Mouse (Mus musculus): ENCODE measurements around the gene Olfr314.
"Not testable (repeated sequence)": the region's sequence is repeated elsewhere in the genome, so short reads cannot be mapped to it uniquely, and the experiment has no call there.

The Olfr314 gene

GRCm38 (mm10) chr11:58782480-58783089 lies at the start of gene Olfr314:
Gene Olfr314 (plus strand): TSS chr11:58782952.
- DNase-seq (ENCODE audit: low spot score): no peak

- DNase-seq (ENCODE audit: low spot score): no peak
Measured at GRCm38 (mm10) chr11:58733372-58733771, 49.4 kb upstream of the Olfr314 start.

DNA sequence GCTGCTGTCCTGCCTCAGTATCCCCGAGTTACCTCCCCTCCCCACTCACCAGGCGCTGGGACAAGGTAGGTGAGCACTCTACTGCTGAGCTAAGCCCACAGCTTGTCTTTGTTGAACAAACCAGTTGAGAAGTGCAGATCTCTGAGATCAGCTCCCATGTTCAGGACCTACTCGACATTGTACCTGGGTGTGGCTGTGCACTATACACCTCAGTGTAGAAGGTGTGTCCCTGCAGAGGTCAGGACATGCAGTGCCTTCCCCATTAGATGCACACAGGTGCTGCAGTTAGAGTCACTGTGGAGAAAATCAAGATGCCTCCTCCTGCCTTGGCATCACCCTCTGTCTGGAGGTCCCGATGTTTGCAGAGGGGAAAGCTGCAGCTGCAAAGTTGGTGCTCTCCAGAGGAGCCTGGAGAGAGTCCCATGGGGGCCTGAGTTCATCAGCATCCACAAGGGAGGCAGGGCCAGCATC lies 43.9 kb upstream of the Olfr314 start, which contains the start of gene Olfr317:
Olfr317 (minus strand) TSS at position 421 of the 471 bp plus-strand sequence.
- no peak for DNase-seq (ENCODE audit: low spot score)

DNA sequence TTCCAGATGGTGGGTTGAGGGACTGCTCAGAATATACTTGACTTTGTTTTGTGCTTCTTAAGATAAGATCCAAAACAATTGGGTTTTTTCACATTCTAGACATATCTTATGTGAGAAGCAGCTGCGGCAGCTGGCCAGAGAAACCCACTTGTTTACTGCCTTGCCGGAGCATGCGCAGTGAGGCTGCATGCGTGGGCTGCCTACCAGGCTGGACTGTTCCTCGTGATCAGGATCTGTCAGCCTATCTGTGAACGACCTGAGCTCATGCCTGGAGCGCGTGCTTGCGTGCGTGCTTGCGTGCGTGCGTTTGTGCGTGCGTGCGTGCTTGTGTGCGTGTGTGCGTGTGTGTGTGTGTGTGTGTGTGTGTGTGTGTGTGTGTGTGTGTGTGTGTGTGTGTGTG lies 31.7 kb upstream of the Olfr314 start:
- not testable (repeated sequence) for DNase-seq (ENCODE audit: low spot score)

- no peak for DNase-seq (ENCODE audit: low spot score)
Measured at GRCm38 (mm10) chr11:58752434-58752833, 30.3 kb upstream of the Olfr314 start, which contains the start of gene Olfr316. Gene Olfr316 (plus strand): TSS chr11:58752734.

DNA sequence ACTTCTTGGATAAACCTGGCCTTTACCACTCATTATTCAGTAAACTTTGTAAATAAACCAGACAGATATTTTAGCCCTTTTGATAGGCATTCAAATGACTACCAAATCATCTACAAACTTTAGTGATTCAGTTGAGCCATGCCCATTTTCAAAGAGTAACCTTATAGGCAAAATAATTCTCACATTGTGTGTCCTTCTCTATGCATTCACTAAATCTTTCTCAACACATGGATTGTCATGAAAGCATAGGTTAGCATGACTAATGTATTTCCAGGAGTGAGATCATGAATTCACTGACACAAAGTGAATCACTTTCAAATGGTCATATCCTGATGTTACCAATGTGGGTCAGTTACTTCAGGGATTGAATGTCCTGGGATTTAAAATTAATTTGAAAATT lies 9.9 kb upstream of the Olfr314 start, which contains the start of gene Olfr315:
Olfr315 (plus strand) TSS at position 301 of the 400 bp plus-strand sequence.
- DNase-seq (ENCODE audit: low spot score): no peak

DNA sequence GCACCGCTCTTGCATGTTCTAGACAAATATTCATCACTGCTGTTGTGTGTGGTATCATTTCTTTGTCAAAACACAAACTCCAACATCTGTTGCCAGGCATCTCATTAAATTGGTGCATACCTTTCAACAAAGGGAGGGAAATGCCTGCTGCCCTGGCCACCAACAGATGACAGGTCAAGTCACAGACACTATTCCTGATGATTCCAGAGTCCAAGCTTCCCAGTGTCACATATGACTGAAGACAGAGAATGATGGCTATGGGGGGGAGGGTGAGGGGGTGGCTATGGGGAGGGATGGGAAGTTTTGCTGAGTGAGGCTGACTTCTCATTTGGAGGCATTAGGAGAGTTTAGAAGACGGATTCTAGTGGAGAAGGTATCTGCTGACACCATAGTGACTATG lies 1.4 kb downstream of the Olfr314 start:
- no peak for DNase-seq (ENCODE audit: low spot score)

DNA sequence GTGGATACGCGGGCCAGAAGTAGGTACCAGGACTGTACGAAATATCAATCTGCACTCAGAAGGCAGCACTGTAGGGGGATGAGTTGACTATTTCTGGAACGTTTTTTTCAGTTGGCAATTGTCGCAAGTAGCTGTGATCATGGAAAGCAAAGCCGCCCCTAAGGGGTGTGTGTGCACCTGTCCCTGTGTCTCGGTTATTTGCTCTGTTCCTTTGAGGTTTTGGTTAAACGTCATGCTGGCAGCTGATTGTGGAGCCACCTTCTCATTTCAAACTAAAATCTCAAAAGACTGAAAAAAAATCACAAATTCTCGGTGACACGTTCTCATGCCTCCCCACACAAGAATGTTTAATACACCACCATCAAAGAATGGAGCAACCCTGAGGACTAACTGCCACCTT lies 4.9 kb downstream of the Olfr314 start:
- no peak for DNase-seq (ENCODE audit: low spot score)

DNA sequence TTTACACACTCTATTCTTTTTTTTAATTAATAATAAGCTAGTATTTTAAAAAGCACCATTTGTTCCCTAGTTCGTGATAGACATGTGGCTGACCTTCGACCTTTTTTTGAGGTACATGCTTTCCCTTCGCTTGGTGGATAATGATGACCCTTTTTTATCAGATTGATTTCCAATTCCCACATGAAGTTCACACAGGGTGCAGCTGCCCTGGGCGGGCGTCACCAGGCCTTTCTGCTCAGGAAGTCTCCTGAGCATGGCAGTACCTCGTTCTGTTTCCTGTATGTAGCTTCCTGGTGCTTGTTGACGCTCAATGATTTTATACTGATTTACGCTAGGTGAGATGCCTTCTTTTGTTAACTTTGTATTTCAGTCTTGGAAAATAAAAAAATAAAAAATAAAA lies 5.6 kb downstream of the Olfr314 start:
- no peak for DNase-seq (ENCODE audit: low spot score)

DNA sequence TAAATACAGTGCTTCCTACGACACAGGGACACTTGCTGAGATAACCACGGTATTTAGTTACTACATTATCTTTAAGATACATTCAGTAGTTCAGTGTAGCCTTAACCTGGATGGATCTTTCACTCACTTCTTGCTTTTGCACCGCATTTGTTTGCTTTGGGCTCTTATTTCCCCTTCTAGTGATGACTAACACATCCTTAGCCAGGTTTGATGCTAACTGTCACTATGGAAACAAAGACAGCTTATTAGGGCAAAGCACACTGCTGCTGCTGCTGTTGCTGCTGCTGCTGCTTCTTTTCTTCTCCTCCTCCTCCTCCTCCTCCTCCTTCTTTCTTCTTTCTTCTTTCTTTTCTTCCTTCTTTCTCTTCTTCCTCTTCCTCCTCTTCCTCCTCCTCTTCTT lies 6.8 kb downstream of the Olfr314 start:
- DNase-seq (ENCODE audit: low spot score): no peak

GRCm38 (mm10) chr11:58790053-58790452 lies 7.3 kb downstream of the Olfr314 start:
- DNase-seq (ENCODE audit: low spot score): no peak

GRCm38 (mm10) chr11:58790646-58791045 lies 7.9 kb downstream of the Olfr314 start:
- DNase-seq (ENCODE audit: low spot score): no peak

DNA sequence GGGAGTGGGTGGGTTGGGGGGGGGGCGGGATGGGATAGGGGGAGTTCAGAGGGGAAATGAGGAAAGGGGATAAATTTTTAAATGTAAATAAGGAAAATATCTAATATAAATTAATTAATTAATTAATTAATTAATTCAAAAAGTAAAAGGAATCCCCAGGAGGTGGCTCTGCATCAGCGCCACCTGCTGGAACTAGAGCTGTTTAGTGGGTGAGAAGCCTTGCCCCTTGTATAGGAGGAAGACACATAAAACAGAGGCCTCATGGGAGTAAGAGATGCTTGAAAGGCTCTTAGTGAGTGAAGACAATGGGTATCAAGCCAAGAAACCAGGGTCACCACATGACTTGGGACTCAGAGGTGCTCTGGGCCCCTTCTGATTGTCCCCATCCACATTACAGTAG lies 13.1 kb downstream of the Olfr314 start:
- no peak for DNase-seq (ENCODE audit: low spot score)

- no peak for DNase-seq (ENCODE audit: low spot score)
Measured at GRCm38 (mm10) chr11:58796850-58797249, 14.1 kb downstream of the Olfr314 start.

GRCm38 (mm10) chr11:58799747-58800146 lies 17.0 kb downstream of the Olfr314 start:
- DNase-seq (ENCODE audit: low spot score): no peak

DNA sequence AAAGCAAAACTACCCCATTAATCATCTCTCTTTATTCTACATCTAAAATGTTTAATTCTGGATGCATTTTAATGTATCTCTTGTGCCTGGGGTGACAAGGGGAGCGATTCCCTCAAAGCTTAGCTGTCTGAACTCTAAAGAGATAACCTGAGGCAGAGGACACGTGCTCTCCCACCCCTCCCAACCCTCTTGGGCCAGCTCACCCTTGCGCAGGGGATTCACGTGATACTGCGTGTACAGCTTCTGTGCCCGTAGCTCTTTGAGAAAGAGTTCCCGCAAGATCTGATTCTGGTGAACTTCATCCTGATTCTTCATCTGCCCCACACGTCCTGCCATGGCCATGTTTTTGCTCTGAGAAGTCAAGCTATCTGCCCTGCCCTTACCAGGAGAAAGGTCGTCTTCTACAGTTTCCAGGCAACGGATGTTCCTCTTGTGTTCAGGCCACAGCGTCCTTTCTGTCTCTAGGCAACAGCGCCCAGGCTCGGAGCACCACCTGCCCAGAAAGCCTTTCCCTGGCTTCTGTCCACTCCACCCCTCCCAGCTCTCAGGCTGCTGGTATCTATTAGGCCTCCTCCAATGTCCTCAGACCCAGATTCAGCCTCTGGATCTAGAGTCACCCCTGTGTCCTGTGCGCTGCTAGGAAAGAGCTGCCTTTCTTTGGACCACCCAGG lies 18.9 kb downstream of the Olfr314 start, which contains the start of gene Fam183b:
Fam183b (minus strand) TSS at position 403 of the 671 bp plus-strand sequence.
- no peak for DNase-seq (ENCODE audit: low spot score)

GRCm38 (mm10) chr11:58803871-58804270 lies 21.1 kb downstream of the Olfr314 start:
- no peak for DNase-seq (ENCODE audit: low spot score)

- DNase-seq (ENCODE audit: low spot score): no peak
Measured at GRCm38 (mm10) chr11:58804393-58804792, 21.6 kb downstream of the Olfr314 start.

- no peak for DNase-seq (ENCODE audit: low spot score)
Measured at GRCm38 (mm10) chr11:58812001-58812400, 29.2 kb downstream of the Olfr314 start.

DNA sequence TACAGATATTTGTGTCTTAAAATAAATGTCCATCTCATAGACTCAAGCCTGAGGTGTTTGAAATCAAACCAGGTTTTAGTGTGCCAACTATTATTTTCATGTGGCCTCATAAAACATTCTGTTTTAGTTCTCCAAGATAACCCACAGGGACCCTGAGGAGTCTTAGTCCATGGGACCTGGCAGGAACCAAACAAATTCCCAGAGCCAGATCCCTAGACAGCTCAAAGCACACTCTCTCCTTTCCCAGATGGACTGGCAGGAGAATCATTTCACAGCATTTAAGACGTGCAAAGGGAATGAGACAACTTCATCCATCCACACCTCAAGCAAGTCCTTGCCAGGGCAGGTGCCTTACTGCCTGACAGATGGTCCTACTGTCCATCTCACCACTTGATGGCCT lies 31.9 kb downstream of the Olfr314 start, which contains the start of gene Olfr313:
Olfr313 (plus strand) TSS at position 301 of the 400 bp plus-strand sequence.
- DNase-seq (ENCODE audit: low spot score): not testable (repeated sequence)

DNA sequence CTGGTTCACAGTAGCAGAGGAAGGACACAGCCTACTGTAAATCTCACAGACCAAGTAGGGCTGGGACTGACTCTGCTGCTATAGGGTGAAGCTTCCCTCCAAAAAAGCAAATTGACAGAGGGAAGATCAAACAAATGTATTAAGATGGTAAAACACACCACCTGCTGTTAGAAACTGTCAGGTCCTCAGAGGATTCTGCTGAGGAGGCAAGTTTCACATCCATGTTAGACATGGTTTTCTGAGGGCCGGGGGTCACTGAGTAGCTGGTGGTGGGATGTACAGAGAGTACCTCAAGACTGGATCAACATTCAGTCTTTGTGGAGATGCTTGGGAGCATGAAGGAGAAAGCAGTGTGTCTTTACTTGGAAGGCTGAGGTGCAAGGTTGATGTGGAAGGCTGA lies 32.9 kb downstream of the Olfr314 start:
- DNase-seq (ENCODE audit: low spot score): no peak

DNA sequence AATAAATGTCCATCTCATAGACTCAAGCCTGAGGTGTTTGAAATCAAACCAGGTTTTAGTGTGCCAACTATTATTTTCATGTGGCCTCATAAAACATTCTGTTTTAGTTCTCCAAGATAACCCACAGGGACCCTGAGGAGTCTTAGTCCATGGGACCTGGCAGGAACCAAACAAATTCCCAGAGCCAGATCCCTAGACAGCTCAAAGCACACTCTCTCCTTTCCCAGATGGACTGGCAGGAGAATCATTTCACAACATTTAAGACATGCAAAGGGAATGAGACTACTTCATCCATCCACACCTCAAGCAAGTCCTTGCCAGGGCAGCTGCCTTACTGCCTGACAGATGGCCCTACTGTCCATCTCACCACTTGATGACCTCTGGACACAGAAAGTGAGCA lies 46.2 kb downstream of the Olfr314 start, which contains the start of gene Olfr312:
Olfr312 (plus strand) TSS at position 301 of the 400 bp plus-strand sequence.
- not testable (repeated sequence) for DNase-seq (ENCODE audit: low spot score)

GRCm38 (mm10) chr11:58829764-58830163 lies 47.0 kb downstream of the Olfr314 start:
- no peak for DNase-seq (ENCODE audit: low spot score)

Measured in urinary bladder, postnatal 14 days (tissue).